Mouse (Mus musculus): Measurements from ENCODE around the gene Ddx17. TPM values are rescaled to one million over a fixed set of nuclear protein-coding genes. Genes with fewer than 3 reads are reported as not detected.

The Ddx17 gene
- polyA plus RNA-seq, 1 experiment from 2014 or later: 37.1 TPM

DNA sequence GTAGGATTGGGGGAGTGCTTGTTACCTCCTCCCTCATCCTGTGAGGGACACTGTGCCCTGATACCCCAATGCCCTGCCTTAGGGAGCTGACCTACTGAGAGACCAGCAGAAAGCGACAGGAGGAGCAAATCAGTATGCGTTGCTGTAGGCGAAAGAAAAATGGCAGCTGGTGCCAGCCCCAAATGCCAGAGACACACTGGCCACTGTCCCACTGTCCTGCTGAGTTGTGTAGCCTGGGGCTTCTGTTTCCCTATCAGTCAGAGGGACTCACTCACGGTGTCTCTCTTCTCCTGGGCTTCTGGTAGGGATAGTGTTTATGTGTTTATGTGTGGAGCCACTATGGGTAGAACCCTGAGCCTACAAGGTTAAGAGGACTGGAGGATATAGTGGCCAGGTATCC is 28.8 kb downstream of the Ddx17 start:
- Histone ChIP-seq H3K4me1 (replicated peaks) (peaks cover 27% of the 10 kb centered on the region), H3K4me3 (peak overlapping the region; percentile 68; the same call in 1 of the 2 replicates), H3K27me3 (replicated peaks) (peaks cover 32% of the 10 kb centered on the region), H3K36me3 (peaks cover 4% of the 10 kb centered on the region), H3K27ac (ENCODE audit: poor library complexity, severe bottlenecking) (no peak overlapping the region), H3K4me2 (peak overlapping the region; percentile 94), H3K9me3 (replicated peaks) (no peaks in the 10 kb centered on the region), H3K9ac (no peak overlapping the region)
- WGBS: 71% methylated on average over 4 of the region's 4 CpGs
- ATAC-seq (ENCODE audit: insufficient number of reproducible peaks, low FRiP score): no peak

DNA sequence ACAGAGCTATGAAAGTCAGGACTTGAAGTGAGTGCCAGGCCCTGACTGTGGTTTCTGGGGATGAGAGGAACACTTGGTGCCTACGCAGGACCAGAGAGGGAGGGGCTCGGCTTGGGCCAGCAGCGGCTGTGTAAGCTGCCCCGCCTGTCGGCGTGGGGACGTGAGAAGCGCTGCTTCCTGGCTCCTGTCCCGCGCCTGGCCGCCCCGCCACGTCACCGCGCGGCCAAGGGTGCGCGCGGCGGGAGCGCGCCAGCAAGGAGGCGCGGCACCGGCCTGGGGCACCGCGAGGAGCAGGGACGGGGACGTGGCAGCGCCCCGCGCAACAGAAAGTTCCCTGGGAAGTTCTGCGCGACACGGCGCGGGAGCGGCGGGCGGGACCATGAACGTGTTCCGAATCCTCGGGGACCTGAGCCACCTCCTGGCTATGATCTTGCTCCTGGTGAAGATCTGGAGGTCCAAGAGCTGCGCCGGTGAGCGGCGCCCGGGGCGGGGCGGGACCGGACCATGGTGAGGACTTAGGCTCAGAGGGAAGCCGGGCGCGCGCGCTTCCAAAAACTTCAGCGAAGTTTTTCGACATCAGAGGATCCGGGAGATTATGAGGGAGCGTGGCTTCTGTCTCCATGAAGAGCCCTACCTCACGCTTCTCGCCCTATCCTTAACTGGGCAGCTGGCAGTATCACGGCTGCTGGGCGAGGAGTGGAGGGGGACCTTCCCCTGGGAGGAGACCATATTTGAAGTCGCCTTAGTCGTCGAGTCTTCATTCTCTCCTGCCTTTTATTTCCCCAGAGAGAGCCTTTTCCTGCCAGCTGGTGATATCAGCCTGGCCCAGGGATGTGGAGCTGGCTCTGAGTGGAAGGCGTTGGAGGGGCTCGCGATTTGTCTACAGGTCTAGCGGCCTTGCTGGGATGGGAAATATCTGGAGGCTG is 30.1 kb downstream of the Ddx17 start, which contains the start of gene Kdelr3:
TSS of gene Kdelr3 (plus strand) at position 241 of the 926 bp plus-strand sequence.
- Histone ChIP-seq H3K27ac (ENCODE audit: poor library complexity, severe bottlenecking) (no peak within 1 kb of the TSS), H3K27me3 (replicated peaks) (peaks cover 40% of the 10 kb centered on the region), H3K9me3 (replicated peaks) (no peaks in the 10 kb centered on the region), H3K4me1 (replicated peaks) (peaks cover 32% of the 10 kb centered on the region), H3K4me2 (peak within 1 kb of the TSS; percentile 94), H3K36me3 (no peaks in the 10 kb centered on the region), H3K4me3 (peak within 1 kb of the TSS; percentile 68), H3K9ac (peak within 1 kb of the TSS; percentile 77)
- ATAC-seq (ENCODE audit: insufficient number of reproducible peaks, low FRiP score): peak; percentile 75
- under 1% methylated on average over 67 of the region's 71 CpGs for WGBS

DNA sequence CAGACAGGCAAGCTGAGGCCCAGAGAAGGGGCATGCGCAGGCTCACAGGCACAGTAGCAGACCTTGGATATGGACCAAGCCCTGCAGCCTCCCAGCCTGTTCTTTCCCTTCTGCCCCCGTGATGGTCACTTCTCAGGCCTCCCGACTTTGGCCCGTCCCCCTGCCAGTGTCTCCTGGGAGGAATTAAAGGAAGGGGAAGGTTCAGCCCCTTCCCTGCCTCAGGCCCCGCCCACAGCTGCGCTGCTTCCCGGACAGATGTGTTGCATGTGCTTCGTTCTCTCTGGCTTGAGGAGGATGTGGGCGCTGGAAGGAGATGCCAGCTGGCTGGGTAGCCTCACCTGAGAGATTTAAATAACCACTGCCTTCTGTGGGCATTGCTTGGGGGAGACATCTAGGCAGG is 32.6 kb downstream of the Ddx17 start:
- Histone ChIP-seq H3K4me1 (replicated peaks) (peaks cover 40% of the 10 kb centered on the region), H3K4me2 (no peak overlapping the region), H3K9me3 (replicated peaks) (no peaks in the 10 kb centered on the region), H3K9ac (no peak overlapping the region), H3K27me3 (replicated peaks) (peaks cover 59% of the 10 kb centered on the region), H3K36me3 (no peaks in the 10 kb centered on the region), H3K27ac (ENCODE audit: poor library complexity, severe bottlenecking) (no peak overlapping the region), H3K4me3 (no peak overlapping the region)
- no peak for ATAC-seq (ENCODE audit: insufficient number of reproducible peaks, low FRiP score)
- WGBS: 11% methylated on average over 9 of the region's 9 CpGs

DNA sequence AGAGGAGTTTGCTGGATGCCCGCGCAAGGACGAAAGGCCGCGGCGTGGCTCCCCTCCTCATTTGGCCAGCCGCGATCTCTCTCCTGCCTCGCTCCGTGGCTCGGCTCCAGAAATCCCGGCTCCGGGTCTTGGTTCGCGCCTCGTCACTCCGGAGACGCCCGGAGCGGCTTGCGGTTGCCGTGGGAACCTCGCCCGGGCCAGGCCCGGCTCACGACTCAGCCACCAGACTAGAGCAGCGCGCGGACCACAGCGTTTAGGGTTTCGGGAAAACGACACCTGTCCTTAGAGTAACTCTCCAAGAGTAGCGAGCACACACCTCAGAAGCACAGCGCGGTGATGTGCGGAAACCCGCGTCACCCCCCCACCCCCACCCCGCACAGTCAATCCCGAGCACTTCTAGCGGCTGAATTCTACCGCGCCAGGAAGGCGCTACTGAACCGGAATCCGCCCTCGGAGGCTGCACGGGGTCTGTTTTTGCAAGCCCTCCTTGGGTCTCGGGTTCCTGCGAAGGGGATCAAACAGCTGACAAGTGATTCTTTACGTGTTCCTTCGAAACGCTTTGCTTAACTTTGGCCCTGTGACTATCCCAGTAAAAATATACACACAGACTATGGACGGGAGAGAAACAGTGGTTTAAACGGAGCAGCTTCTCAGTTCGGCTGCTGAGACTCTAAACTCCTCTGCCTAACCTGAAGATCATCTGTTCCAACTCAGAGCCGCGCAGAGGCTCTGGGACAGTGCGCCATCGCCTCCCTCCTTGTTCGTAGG is 34.8 kb downstream of the Ddx17 start:
- peak overlapping the region; percentile 48 for H3K9ac ChIP-seq
- 2% methylated on average over 61 of the region's 61 CpGs for WGBS
- no peaks in the 10 kb centered on the region for H3K9me3 ChIP-seq (replicated peaks)
- H3K27ac ChIP-seq (ENCODE audit: poor library complexity, severe bottlenecking): no peak overlapping the region
- peak; percentile 44; the same call in 1 of the 2 replicates for ATAC-seq (ENCODE audit: insufficient number of reproducible peaks, low FRiP score)
- peaks cover 30% of the 10 kb centered on the region for H3K4me1 ChIP-seq (replicated peaks)
- peaks cover 81% of the 10 kb centered on the region for H3K27me3 ChIP-seq (replicated peaks)
- peak overlapping the region; percentile 83 for H3K4me2 ChIP-seq
- H3K4me3 ChIP-seq: peak overlapping the region; percentile 51
- no peaks in the 10 kb centered on the region for H3K36me3 ChIP-seq

DNA sequence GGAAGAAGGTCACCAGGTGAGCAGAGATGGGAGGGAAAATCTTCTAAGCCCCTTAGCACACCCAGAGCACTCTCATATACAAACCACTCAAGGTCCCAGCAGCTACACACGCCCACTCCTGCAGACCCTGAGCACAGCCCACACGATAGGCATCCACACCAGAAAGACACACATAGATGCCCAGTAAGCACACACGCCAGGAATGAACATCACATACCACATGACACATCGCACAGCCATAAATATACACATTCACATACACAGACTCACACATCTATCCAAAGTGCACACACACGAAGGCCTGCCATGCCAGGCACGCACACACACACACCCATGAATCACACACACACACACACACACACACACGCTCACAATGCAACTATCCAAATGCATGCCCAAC is 36.1 kb downstream of the Ddx17 start:
- Histone ChIP-seq H3K4me3 (no peak overlapping the region), H3K4me2 (peak overlapping the region; percentile 24; the same call in 1 of the 2 replicates), H3K27me3 (replicated peaks) (peaks cover 86% of the 10 kb centered on the region), H3K9ac (no peak overlapping the region), H3K27ac (ENCODE audit: poor library complexity, severe bottlenecking) (no peak overlapping the region), H3K36me3 (no peaks in the 10 kb centered on the region), H3K4me1 (replicated peaks) (peaks cover 31% of the 10 kb centered on the region), H3K9me3 (replicated peaks) (no peaks in the 10 kb centered on the region)
- ATAC-seq (ENCODE audit: insufficient number of reproducible peaks, low FRiP score): no peak
- 76% methylated on average over 7 of the region's 7 CpGs for WGBS

DNA sequence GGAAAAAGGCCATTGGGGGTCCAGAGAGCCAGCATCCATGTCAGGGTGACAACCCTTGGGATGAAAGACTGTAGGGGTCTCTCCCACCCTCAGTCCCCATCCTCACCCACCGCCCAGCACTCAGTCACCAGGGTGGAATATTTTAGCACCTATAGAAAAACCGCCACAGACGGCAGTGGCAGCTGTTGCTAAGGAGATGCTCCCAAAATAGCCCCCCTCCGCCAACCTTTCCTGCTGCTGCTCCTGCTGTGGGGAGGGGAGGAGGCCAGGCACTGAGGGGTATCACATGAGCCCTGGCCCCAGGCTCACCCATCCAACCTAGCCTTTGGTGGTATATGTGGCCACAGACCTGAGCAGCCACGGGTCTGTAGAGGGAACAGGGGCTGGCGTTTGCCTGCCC is 36.5 kb downstream of the Ddx17 start:
- Histone ChIP-seq H3K9ac (no peak overlapping the region), H3K4me3 (no peak overlapping the region), H3K27me3 (replicated peaks) (peaks cover 86% of the 10 kb centered on the region), H3K4me1 (replicated peaks) (peaks cover 33% of the 10 kb centered on the region), H3K4me2 (peak overlapping the region; percentile 24; the same call in 1 of the 2 replicates), H3K27ac (ENCODE audit: poor library complexity, severe bottlenecking) (no peak overlapping the region), H3K9me3 (replicated peaks) (no peaks in the 10 kb centered on the region), H3K36me3 (no peaks in the 10 kb centered on the region)
- WGBS: 14% methylated on average over 6 of the region's 6 CpGs
- ATAC-seq (ENCODE audit: insufficient number of reproducible peaks, low FRiP score): no peak

DNA sequence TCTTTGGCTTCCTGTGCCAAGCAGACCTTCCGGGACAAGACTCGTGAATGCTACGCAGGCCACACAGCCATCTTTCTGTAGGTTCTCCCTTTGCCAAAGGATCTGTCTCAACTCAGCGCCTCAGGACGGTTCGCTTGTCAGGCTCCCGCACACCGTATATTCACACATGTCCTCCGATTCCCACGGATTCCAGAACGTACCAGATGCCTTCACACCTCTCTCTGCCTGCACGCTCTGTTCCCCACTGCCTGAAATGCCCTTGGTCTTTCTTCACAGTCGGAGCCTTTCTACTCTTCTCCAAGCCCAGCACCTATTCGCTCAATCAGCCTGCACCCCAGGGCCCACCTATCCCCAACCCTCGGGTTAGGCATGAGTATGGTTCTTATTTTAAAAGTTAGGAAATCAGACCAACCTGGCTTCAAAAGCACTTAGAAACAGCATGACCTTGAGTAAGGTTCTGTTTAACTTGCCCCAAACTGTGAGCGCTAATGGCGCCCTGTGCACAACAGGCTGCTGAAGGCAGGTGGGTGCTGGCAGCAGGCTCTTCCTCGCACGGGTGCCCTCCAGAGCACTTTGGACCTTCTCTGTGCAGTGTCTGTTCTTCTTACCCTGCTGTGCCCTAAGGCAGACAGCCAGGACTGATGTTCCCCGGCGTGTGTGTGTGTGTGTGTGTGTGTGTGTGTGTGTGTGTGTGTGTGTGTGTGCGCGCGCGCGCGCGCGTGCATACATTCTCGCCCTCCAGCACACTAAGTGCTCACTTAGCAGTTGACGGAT is 39.3 kb downstream of the Ddx17 start:
- H3K36me3 ChIP-seq: no peaks in the 10 kb centered on the region
- H3K27me3 ChIP-seq (replicated peaks): peaks cover 86% of the 10 kb centered on the region
- peaks cover 53% of the 10 kb centered on the region for H3K4me1 ChIP-seq (replicated peaks)
- H3K9me3 ChIP-seq (replicated peaks): no peaks in the 10 kb centered on the region
- WGBS: 48% methylated on average over 29 of the region's 31 CpGs
- H3K27ac ChIP-seq (ENCODE audit: poor library complexity, severe bottlenecking): no peak overlapping the region
- H3K4me2 ChIP-seq: no peak overlapping the region
- H3K4me3 ChIP-seq: no peak overlapping the region
- no peak overlapping the region for H3K9ac ChIP-seq
- no peak for ATAC-seq (ENCODE audit: insufficient number of reproducible peaks, low FRiP score)

DNA sequence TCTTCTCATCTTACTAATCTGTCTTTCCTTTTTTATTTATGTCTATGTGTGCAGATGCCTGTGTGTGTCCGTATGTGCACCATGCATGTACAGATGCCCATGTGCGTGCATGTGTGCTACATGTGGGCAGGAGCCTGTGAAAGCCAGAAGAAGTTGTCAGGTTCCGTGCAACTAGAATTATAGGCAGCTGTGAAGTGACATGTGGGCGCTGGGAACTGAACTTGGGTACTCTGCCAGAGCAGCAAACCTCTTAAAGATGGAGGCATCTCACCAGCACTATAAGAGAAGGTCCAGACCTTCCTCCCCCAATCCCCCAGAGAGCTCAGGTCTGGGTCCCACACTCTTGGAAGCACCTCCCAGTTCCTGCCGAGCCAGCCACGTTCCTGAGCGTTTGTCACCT is 40.1 kb downstream of the Ddx17 start:
- WGBS: 43% methylated on average over 7 of the region's 7 CpGs
- H3K4me3 ChIP-seq: no peak overlapping the region

DNA sequence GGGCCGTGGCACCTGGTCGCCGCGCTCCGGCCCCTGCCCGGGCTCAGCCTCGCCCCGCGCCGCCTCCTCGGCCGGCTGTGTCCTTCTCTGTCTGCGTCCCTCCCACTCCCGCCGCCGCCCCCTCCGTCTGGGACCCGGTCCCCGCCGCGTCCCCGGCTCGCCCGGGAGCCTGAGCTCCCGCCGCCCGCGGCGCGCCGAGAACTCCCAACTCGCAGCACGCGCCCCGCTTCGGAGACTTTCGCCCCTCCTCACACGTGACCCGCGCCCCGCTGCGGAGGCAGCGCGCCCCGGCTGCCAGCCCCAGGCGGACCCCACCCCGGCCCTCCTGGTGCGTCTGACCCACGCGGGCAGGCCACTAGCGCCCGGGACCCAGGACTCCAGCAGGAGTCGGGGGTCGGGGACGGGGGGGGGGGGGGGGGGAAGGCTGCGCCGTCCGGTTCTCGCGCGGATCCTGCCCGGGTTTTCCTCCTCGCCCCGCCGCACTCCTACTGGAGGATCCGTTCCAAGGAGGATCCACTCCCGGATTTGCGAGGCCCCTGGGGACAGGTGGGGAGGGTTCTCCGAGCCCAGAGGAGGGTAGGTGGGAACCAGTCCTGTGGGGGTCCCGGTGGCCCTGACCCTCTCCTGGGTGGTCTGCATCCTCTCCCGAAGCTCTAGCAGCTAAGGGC is 40.8 kb downstream of the Ddx17 start:
- peaks cover 90% of the 10 kb centered on the region for H3K27me3 ChIP-seq (replicated peaks)
- H3K4me1 ChIP-seq (replicated peaks): peaks cover 48% of the 10 kb centered on the region
- under 1% methylated on average over 60 of the region's 71 CpGs for WGBS
- peak overlapping the region; percentile 55 for H3K4me3 ChIP-seq
- peak overlapping the region; percentile 64 for H3K9ac ChIP-seq
- H3K4me2 ChIP-seq: peak overlapping the region; percentile 100
- no peak overlapping the region for H3K27ac ChIP-seq (ENCODE audit: poor library complexity, severe bottlenecking)
- no peaks in the 10 kb centered on the region for H3K9me3 ChIP-seq (replicated peaks)
- peak; percentile 16 for ATAC-seq (ENCODE audit: insufficient number of reproducible peaks, low FRiP score)
- no peaks in the 10 kb centered on the region for H3K36me3 ChIP-seq

More for the DNA sequence above, 40.1 kb downstream of the Ddx17 start:
- no peak overlapping the region for H3K27ac ChIP-seq (ENCODE audit: poor library complexity, severe bottlenecking)
- peaks cover 90% of the 10 kb centered on the region for H3K27me3 ChIP-seq (replicated peaks)
- H3K4me1 ChIP-seq (replicated peaks): peaks cover 49% of the 10 kb centered on the region
- ATAC-seq (ENCODE audit: insufficient number of reproducible peaks, low FRiP score): no peak
- H3K9me3 ChIP-seq (replicated peaks): no peaks in the 10 kb centered on the region
- no peak overlapping the region for H3K9ac ChIP-seq
- no peaks in the 10 kb centered on the region for H3K36me3 ChIP-seq
- H3K4me2 ChIP-seq: peak overlapping the region; percentile 100; the same call in 1 of the 2 replicates

DNA sequence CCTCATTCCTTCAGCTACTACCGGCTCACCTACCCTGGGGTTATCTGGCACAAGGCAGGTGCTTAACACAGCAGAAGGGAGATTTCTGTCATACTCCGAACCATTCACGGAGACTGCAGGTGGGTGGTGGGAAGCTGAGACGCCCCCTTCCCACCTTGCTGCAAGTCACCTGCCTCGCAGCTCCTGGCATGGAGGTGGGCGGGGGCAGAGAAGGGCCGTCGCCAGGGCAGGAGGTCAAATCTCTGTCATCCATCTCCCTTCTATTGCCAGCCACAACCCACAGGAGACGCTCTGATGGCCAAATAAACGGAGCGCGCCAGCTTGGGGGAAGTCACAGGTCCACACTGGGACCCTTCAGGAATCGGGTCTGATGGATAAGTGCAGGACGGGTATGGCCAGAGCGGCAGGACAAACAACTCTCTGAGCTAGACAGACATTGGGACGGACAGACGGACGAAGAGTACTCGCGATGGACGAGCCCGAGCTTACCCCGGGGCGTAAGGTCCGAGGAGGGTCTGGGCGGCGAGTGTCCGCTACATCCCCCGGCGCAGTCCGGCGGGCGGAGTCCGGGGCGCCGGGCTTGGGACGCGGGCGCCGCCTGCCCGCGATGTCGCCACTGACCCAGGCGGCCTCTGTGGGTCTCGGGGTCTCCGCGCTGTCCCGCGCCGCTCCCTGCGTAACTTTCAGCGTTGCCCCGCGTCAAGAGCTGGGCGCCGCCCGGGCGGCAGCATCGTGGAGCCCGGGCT is 41.7 kb downstream of the Ddx17 start, which contains the start of gene Kcnj4:
TSS of gene Kcnj4 (minus strand) at position 535 of the 746 bp plus-strand sequence.
- no peaks in the 10 kb centered on the region for H3K9me3 ChIP-seq (replicated peaks)
- H3K4me1 ChIP-seq (replicated peaks): peaks cover 51% of the 10 kb centered on the region
- no peak within 1 kb of the TSS for H3K27ac ChIP-seq (ENCODE audit: poor library complexity, severe bottlenecking)
- H3K27me3 ChIP-seq (replicated peaks): peaks cover 86% of the 10 kb centered on the region
- 2% methylated on average over 60 of the region's 60 CpGs for WGBS
- peak within 1 kb of the TSS; percentile 64 for H3K9ac ChIP-seq
- H3K4me3 ChIP-seq: peak within 1 kb of the TSS; percentile 55
- H3K36me3 ChIP-seq: no peaks in the 10 kb centered on the region
- H3K4me2 ChIP-seq: peak within 1 kb of the TSS; percentile 100
- no peak for ATAC-seq (ENCODE audit: insufficient number of reproducible peaks, low FRiP score)
